Mouse (Mus musculus) spleen, adult 2 months (tissue): ENCODE data around the gene Sec22a.

Experiments
- CTCF ChIP-seq: fragments of 200-500 bp; IDR thresholded peaks from 2 replicates; pipeline ENCODE4 v1.5.1; 2011; ENCODE audit warnings: mild to moderate bottlenecking, inconsistent platforms; ENCODE audit not compliant: insufficient read depth, insufficient read length, insufficient replicate concordance; ENCODE audit errors: extremely low read depth
- POLR2A ChIP-seq: fragments of 200-500 bp; IDR thresholded peaks from 2 replicates; pipeline ENCODE4 v1.6.1; 2011; ENCODE audit warnings: low read depth, low read length, inconsistent platforms

DNA sequence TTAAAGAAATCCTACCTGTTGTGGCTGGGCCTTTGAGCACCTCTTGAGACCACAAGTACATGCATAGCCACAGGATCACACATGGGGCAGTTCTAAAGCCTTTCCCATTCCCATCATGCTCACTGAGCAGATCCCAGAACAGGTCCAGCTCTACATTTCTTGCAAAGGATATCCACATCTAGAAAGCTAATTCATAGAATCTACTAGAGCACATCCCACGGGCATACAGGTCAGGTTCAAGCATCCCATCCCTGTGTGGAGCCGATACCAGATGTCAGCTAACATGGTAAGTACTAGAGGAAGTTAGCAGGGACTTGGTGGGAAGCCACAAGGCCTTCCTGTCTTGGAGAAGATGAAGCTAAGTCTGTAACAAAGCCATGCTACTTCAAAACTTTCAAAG lies 57.1 kb downstream of the Sec22a start:
- TF ChIP-seq POLR2A (no peak), CTCF (no peak)
